Mouse (Mus musculus) erythroblast, embryonic 14.5 days (primary cell): ENCODE measurements around the gene Hvcn1.

ENCODE experiments used
- GATA1 ChIP-seq: IDR thresholded peaks from 2 replicates; pipeline ENCODE4 v1.6.1; 2012; ENCODE audit warnings: low read length, inconsistent platforms, mixed read lengths
- TAL1 ChIP-seq: IDR thresholded peaks from 3 replicates; pipeline ENCODE4 v1.6.1; 2012; ENCODE audit warnings: low read length, inconsistent platforms, mixed read lengths

DNA sequence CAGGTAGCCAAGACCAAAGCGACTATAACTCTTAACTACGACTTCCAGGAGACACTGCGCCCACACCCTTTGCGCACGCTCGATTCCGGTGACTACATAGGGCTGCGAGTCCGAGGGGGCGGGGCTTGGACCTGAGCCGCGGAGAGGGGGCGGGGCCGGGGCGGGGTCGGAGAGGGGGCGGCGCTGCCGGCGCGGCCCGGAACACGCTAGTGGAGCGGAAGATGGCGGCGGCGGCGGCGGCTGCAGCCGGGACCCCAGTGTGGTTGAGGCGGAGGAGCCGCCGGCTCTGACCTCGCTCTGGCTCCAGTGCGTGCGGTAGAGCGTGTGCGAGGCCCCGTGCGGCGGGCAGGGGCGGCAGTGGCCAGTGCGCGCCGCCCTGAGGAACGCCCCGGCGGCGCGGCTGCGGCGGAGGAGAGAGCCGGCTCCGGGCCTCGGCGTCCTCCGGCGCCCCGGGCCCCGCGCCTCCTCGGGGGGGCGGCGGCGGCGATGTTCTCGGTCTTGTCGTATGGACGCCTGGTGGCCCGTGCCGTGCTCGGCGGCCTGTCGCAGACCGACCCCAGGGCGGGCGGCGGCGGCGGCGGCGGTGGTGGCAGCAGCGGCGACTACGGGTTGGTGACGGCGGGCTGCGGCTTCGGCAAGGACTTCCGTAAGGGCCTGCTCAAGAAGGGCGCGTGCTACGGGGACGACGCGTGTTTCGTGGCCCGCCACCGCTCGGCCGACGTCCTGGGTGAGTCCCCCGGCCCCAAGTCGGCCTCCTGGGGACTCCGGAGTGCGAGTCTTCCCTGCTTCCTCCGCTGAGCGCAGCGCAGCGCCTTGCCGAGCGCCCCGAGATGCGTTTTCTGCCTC is 77.8 kb downstream of the Hvcn1 start, which contains the start of gene Pptc7:
- TF ChIP-seq GATA1 (no peak), TAL1 (no peak)
